Mouse (Mus musculus) T-helper 17 cell (primary cell): ENCODE measurements around the gene Acadm.

Experiments
- in situ Hi-C, 2 experiments: fragments of 300-600 bp; cut with MboI, MseI; formaldehyde crosslinking; loops; 1 replicate in 1 of 2; 2 replicates in 1 of 2; pipeline ENCODE4 v1.15.1; 2025; ENCODE audit warnings: high pct_unique_total_duplicates in 2 of 2

The Acadm gene

GRCm38 (mm10) chr3:153943003-153943640, 1.3 kb downstream of the Acadm start:
- in situ Hi-C loops: no loop called here

- in situ Hi-C loops: no loop called here
Observed at GRCm38 (mm10) chr3:153941613-153942012, 2.8 kb downstream of the Acadm start.

- in situ Hi-C loops: no loop called here
Observed at GRCm38 (mm10) chr3:153940486-153940885, 3.9 kb downstream of the Acadm start.

DNA sequence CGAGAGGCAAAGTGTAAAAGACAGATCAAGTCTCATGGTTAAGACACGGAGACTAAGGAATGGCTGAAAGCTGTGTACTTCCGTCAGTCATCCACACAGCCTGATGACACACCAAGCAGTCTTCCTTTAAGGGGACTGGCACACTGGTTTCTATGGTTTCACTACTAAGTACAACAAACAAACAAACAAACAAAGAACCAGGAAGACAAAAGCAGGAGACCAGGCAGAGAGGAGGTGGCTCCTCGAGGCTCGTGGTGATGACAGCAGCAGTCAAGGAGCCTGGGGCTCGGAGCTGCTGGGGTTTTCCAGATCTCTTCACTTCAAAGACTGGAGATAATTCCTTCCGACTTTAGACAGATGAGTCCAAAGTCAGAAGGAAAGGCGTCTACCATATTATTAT, 4.4 kb downstream of the Acadm start:
- in situ Hi-C loops: no loop called here

DNA sequence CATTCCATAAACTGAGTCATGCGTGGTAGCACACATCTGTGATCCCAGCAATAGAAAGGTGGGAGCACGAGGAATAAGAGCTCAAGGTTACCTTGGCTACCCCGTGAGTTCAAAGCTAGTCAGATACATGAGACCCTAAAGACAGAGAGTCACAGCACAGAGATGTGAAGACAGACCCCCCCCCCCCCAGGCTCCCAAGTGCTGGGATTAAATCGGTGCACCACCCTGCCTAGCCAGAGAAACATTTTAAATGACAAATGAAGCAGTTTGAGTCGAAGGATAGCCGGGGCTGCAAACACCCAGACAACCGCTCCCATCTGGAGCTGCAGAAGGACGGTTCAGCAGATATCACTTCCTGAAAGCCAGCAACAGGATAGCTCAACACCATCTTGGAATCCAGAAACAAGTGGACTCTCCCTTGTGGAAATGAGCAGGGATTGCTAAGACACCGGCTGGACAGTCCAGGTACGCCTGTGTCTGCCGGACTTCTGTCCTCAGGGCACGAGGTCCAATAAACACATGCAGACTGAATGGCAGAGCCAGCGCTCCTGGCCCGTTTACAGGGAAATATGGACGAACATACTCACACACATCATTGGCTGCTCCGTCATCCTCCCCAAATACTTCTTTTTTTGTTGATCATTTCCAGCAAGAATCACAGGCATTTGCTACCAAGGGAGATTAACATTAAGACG, 7.2 kb downstream of the Acadm start:
- in situ Hi-C loops: no loop called here

- in situ Hi-C loops: no loop called here
Observed at GRCm38 (mm10) chr3:153935878-153936277, 8.6 kb downstream of the Acadm start.

GRCm38 (mm10) chr3:153932461-153932860, 12.0 kb downstream of the Acadm start:
- in situ Hi-C loops: no loop called here

GRCm38 (mm10) chr3:153929526-153929925, 14.9 kb downstream of the Acadm start:
- in situ Hi-C loops: no loop called here

- in situ Hi-C loops: no loop called here
Observed at GRCm38 (mm10) chr3:153926333-153926732, 18.1 kb downstream of the Acadm start.

GRCm38 (mm10) chr3:153921147-153921910, 23.1 kb downstream of the Acadm start:
- in situ Hi-C loops: loop anchor here (25.0 kb wide), 2 partner anchors 1459 to 1709 kb away; partner anchors contain the start of genes Dnajb4 (in 1 of the 2) and Fubp1 (in 1 of the 2)

DNA sequence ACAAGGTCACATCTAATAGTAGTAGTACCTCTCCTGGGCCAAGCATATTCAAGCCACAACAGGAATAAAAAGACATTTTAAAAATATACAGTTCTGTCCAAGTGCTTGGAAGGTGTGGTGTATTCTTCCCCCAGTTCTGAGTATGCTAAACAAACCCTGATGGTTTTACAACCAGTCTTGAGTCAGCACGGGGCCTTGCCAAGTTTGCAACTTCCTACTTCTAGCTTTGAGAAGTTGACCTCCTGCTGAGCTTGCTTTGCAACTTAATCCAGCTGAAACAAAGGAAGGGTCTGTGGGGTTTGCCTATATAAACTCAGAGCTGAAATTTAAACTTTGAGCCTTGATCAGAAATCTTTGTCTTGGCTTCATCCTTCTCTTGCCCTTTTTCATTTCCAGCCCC, 27.2 kb downstream of the Acadm start:
- in situ Hi-C loops: loop anchor here (10.0 to 25.0 kb wide), 3 partner anchors 1455 to 1705 kb away; partner anchors contain the start of genes Dnajb4 (in 2 of the 2) and Fubp1 (in 2 of the 2)

- in situ Hi-C loops: loop anchor here (10.0 to 25.0 kb wide), 3 partner anchors 1451 to 1701 kb away; partner anchors contain the start of genes Dnajb4 (in 2 of the 2) and Fubp1 (in 2 of the 2)
Observed at GRCm38 (mm10) chr3:153913510-153914243, 30.8 kb downstream of the Acadm start.

DNA sequence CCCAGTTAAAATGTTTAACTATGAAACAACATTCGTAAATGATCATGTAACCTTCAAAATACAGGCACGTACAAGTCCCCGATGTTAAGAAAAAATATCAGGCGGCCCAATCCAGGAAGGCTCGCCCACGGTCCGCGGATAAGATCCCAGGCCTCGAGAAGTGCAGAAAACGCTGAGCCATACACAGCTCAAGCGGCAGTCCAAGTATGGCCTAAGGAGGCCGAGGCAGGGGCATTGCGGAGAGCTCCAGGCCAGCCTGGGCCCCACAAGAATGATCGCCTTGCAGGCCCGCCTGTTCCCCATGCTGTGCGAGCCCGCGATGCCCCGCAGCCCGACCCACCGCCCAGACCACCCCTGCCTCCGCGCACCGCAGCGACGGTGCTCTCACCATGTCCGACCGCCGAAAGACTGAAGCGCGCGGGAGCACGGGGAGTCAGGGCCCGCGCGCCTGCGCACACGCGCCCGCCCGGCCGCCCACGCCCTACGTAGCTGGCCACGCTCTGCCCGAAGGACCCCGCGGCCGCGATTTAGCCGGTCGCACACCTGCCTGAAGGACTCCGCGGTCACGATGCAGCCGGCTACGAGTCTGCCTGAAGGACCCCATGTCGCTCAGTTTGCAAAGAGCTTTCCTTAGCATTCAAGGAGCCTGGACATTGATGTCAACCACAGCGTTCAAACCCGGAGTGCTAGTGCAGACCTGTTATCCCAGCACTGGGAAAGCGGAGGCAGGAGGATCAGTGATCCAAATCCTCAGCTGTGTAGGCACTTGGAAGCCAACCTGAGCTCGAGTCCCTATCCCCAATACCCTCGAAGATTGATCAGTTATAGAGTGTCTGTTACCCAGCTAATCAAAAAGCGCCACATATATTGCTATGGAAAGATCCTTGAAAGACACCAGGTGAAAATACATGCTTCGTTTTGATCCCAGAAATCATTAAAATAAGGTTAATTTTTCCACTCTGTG, 31.6 kb downstream of the Acadm start, which contains the start of gene Rabggtb:
Rabggtb (minus strand) TSS at position 464 of the 964 bp plus-strand sequence.
- in situ Hi-C loops: loop anchor here (10.0 to 25.0 kb wide), 3 partner anchors 1451 to 1701 kb away; partner anchors contain the start of genes Dnajb4 (in 2 of the 2) and Fubp1 (in 2 of the 2)

DNA sequence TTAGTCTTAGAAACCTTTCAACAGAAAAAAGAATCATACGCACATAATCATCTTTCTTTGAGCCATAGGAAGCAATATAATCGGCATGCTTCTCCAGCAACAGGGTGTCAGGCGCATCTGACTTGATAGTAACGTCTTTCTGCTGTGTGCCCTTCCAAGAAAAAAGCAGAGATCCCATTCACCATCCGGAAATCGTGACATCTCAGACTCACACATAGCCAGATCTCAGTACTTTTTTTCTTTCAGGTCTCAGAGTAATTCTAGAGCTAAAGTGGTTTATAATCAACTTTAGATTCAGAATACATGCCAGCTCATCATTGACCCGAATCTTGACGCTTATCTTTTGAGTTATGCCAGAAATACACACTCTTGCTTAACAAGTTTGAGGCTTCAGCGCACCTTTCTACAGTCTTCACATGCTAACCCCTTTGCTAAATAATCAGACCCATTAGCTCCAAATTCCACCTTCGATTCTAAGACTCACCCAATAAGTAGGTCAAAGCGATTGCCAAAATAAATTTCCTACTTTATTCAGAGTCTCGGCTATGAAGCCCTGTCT, 32.5 kb downstream of the Acadm start:
- in situ Hi-C loops: loop anchor here (10.0 to 25.0 kb wide), 3 partner anchors 1450 to 1700 kb away; partner anchors contain the start of genes Dnajb4 (in 2 of the 2) and Fubp1 (in 2 of the 2)

GRCm38 (mm10) chr3:153911197-153911881, 33.1 kb downstream of the Acadm start:
- in situ Hi-C loops: loop anchor here (10.0 to 25.0 kb wide), 3 partner anchors 1449 to 1699 kb away; partner anchors contain the start of genes Dnajb4 (in 2 of the 2) and Fubp1 (in 2 of the 2)

GRCm38 (mm10) chr3:153910489-153910888, 33.9 kb downstream of the Acadm start:
- in situ Hi-C loops: loop anchor here (10.0 to 25.0 kb wide), 3 partner anchors 1448 to 1698 kb away; partner anchors contain the start of genes Dnajb4 (in 2 of the 2) and Fubp1 (in 2 of the 2)

GRCm38 (mm10) chr3:153908919-153909318, 35.5 kb downstream of the Acadm start:
- in situ Hi-C loops: loop anchor here (25.0 kb wide), 2 partner anchors 1447 to 1697 kb away; partner anchors contain the start of genes Dnajb4 (in 1 of the 2) and Fubp1 (in 1 of the 2)
